Mouse (Mus musculus): ENCODE measurements at regions not wholly inside any gene's neighbourhood (a gene's known extent, or its start where the extent isn't known, plus 50 kb on each side); places are given as distances from the start of the nearest gene placed in this dataset.

DNA sequence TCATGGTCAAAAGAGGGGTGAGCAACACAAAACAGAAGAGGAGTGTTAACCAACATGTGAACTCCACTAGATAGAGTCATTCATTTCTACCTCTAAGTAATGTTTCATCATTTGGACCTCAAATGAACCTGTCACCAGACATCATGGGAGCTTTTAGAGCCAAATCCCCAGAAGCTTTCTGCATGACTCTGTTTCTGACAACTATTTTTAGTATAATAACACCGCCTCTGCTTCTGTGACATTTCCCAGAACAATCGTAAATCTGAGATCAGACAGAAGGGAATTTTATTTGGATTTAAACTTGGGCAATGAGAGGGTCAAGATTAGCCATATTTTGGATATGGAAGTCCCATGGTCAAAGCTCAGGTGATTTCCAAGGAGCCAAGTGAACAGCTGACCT is 61.4 kb upstream of the Thbs1 start:
- DNase-seq, result no peak

DNA sequence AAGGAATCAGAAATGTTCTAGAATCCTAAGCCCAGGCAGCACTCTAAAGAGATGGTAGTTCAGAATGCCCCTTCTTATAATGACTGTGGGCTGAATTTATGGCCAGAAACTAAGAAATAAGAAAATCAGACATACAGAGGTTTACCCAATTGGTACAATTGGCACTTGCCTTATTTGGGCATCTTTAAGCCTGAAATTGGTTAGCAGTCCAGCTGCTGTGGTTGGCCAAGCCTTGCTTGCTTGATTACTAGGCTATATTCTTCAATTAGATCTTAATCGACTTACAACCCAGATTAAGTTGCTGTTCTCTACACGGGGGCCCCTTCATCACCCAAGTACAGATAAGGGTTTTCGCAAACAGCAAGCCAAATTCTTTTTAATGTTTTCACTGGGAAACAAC is 60.1 kb upstream of the Thbs1 start:
- no peak for DNase-seq

DNA sequence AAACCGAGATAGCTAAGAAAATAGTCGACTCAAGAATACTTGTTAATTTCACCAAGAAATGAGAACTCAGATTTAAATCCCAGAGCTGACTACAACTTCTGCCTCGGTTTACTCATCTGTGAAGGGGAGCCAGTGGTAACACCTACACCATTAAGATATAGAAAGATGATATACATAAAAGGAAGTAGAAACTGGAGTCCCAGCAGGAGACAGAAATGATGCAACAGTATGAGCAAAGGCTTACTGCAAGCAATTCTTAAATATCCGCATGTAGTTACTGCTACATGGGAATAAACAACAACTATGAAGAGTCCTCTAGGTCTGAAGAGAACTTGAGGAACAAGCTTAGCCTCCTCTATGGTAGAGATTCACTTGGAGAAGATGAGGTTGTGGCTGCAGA is 58.2 kb upstream of the Thbs1 start:
- DNase-seq, result no peak

DNA sequence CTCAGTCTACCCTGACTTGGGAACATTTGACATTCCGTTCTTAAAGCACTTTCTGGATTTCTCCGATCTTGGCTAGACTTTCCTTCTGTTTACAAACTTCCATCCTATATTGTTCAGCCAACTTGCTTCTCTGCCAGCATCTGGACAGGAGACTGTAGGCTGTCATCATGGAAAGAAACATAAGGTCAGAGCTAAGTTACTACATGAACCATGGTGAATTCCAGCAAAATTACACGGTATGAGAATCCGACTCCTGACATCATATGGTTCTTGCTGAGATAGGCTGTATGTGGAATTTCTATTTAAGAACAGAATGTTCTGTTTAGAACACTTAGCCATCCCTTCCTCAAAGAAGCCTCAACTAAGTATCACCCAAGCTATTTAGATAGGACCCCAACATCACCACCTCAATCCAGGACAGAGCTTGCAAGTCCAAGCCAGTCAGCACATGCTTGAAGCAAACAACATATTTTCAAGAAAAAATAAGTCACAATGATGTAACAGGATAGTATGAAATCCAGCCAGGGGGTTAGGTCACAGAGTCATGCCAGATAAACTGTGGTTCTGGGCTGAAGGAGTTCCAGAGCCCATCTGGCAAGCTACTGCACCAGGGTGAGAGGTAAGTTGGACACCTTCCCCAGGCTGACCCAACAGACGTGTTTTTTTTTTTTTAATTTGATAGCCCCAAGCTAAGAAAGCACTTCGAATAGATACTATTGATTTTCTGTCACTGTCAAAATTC is 52.9 kb upstream of the Thbs1 start:
- no peak for DNase-seq

DNA sequence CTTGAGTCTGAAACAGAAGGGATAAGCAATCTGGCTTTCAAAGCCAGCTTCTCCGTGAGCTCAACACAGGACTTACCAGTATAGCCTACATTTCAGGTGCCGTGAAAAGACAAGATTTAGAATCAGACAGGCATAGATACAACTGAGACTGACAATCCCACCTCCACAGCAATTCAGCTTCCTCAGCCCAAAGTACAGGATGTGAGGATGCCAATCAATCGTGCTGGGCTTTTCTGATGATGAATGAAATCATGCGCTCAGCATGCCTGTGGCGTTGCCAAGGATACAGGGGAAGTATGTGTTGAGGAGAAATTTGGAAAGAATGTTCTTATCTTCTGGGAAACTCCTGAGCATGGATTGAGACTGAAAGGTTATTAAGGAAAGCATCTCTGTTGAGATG is 50.4 kb upstream of the Thbs1 start:
- DNase-seq, result no peak

All from kidney, postnatal 10 days (tissue).